Mouse (Mus musculus) thymus, adult 2 months (tissue): ENCODE results near the gene Olfr464. TPM values are rescaled to one million over a fixed set of nuclear protein-coding genes. Genes with fewer than 3 reads are reported as not detected.

Experiments
- DNase-seq: peaks from one replicate; pipeline ENCODE4 v3.0.0; 2021
- H3K27ac ChIP-seq: fragments of 200-500 bp; 2 replicates; pipeline ENCODE4 v1.5.1; 2012; ENCODE audit warnings: low read length, control low read depth; ENCODE audit not compliant: control insufficient read depth, insufficient read depth
- H3K27me3 ChIP-seq: fragments of 200-500 bp; 2 replicates; pipeline ENCODE4 v1.6.1; 2012; ENCODE audit warnings: mild to moderate bottlenecking, low read length, moderate library complexity, mixed read lengths; ENCODE audit not compliant: control insufficient read depth, insufficient read depth
- H3K36me3 ChIP-seq: fragments of 200-500 bp; 2 replicates; pipeline ENCODE4 v1.6.1; 2012; ENCODE audit warnings: mild to moderate bottlenecking, low read length, moderate library complexity; ENCODE audit not compliant: control insufficient read depth, insufficient read depth
- H3K4me1 ChIP-seq: fragments of 200-500 bp; replicated peaks from 2 replicates; pipeline ENCODE4 v1.6.1; 2012; ENCODE audit warnings: low read length; ENCODE audit not compliant: control insufficient read depth, insufficient read depth
- H3K4me3 ChIP-seq: fragments of 200-500 bp; 2 replicates; pipeline ENCODE4 v1.5.1; 2012; ENCODE audit warnings: mild to moderate bottlenecking, low read length, control low read depth, moderate library complexity; ENCODE audit not compliant: control insufficient read depth, insufficient read depth
- CTCF ChIP-seq: fragments of 200-500 bp; IDR thresholded peaks from 2 replicates; pipeline ENCODE4 v1.5.1; 2012; ENCODE audit warnings: mild to moderate bottlenecking, control low read depth, low read length, moderate library complexity, borderline replicate concordance; ENCODE audit not compliant: control insufficient read depth, poor library complexity, insufficient read depth; ENCODE audit errors: extremely low read depth
- POLR2A ChIP-seq: fragments of 200-500 bp; IDR thresholded peaks from 2 replicates; pipeline ENCODE4 v1.6.1; 2012; ENCODE audit warnings: mild to moderate bottlenecking, low read length, control low read depth, moderate library complexity; ENCODE audit not compliant: control insufficient read depth, poor library complexity, insufficient read depth; ENCODE audit errors: extremely low read depth
- WGBS: fragments of 180-500 bp; shearing (Covaris S2); methylation state at CpG from one replicate; pipeline ENCODE4 v1.1.7; 2018; 5-methylcytosine and 5-hydroxymethylcytosine counted together
- polyA plus RNA-seq: library from polyadenylated mRNA; depleted of rRNA; stranded (reverse); fragments of >200 nt; gene quantifications from 2 replicates; pipeline ENCODE4 v1.2.3, GENCODE M21; 2012

Olfr464 gene
- polyA plus RNA-seq, 1 experiment = 0.27 TPM

GRCm38 (mm10) chr11:87949990-87950389, 29.2 kb upstream of the Olfr464 start:
- Histone ChIP-seq H3K4me3 (no peak overlapping the region), H3K36me3 (no peaks in the 10 kb centered on the region), H3K4me1 (no peaks in the 10 kb centered on the region), H3K27me3 (no peaks in the 10 kb centered on the region), H3K27ac (no peak overlapping the region)
- peak; percentile 16 for DNase-seq
- no peak for TF ChIP-seq POLR2A
- TF ChIP-seq CTCF = no peak
- 0% methylated on average over 2 of the region's 2 CpGs for WGBS

GRCm38 (mm10) chr11:87935467-87935866, 14.7 kb upstream of the Olfr464 start:
- DNase-seq = no peak
- 54% methylated on average over 3 of the region's 3 CpGs for WGBS
- no peaks in the 10 kb centered on the region for H3K27me3 ChIP-seq
- no peak overlapping the region for H3K4me3 ChIP-seq
- TF ChIP-seq CTCF (no peak), POLR2A (no peak)
- no peaks in the 10 kb centered on the region for H3K36me3 ChIP-seq
- peak overlapping the region; percentile 62; the same call in 1 of the 2 replicates for H3K27ac ChIP-seq
- H3K4me1 ChIP-seq = peaks cover 8% of the 10 kb centered on the region

- TF ChIP-seq POLR2A = no peak
- TF ChIP-seq CTCF = no peak
- H3K36me3 ChIP-seq = no peaks in the 10 kb centered on the region
- 81% methylated on average over 2 of the region's 2 CpGs for WGBS
- no peak overlapping the region for H3K27ac ChIP-seq
- H3K4me1 ChIP-seq = peaks cover 8% of the 10 kb centered on the region
- peaks cover 2% of the 10 kb centered on the region; the same call in 1 of the 2 replicates for H3K27me3 ChIP-seq
- no peak for DNase-seq
- H3K4me3 ChIP-seq = no peak overlapping the region
Measured at GRCm38 (mm10) chr11:87933731-87934130, 13.0 kb upstream of the Olfr464 start.

- Histone ChIP-seq H3K4me1 (peaks cover 7% of the 10 kb centered on the region), H3K27me3 (peaks cover 2% of the 10 kb centered on the region; the same call in 1 of the 2 replicates), H3K27ac (no peak overlapping the region), H3K4me3 (no peak overlapping the region), H3K36me3 (no peaks in the 10 kb centered on the region)
- TF ChIP-seq POLR2A (no peak), CTCF (no peak)
- DNase-seq = no peak
- WGBS = 92% methylated on average over 2 of the region's 2 CpGs
Measured at GRCm38 (mm10) chr11:87930348-87930747, 9.6 kb upstream of the Olfr464 start.

- WGBS = 68% methylated on average over 2 of the region's 2 CpGs
- TF ChIP-seq CTCF = no peak
- no peak for TF ChIP-seq POLR2A
- no peak for DNase-seq
Measured at GRCm38 (mm10) chr11:87920301-87920700, 466 bp downstream of the Olfr464 start.

GRCm38 (mm10) chr11:87916005-87916404, 4.8 kb downstream of the Olfr464 start:
- Histone ChIP-seq H3K4me3 (no peak overlapping the region), H3K27ac (no peak overlapping the region), H3K4me1 (no peaks in the 10 kb centered on the region), H3K36me3 (no peaks in the 10 kb centered on the region), H3K27me3 (no peaks in the 10 kb centered on the region)
- TF ChIP-seq POLR2A (no peak), CTCF (no peak)
- 87% methylated on average over 1 of the region's 1 CpGs for WGBS
- DNase-seq = no peak

More at GRCm38 (mm10) chr11:87920301-87920700, 466 bp downstream of the Olfr464 start:
- H3K27ac ChIP-seq = no peak overlapping the region
- no peaks in the 10 kb centered on the region for H3K4me1 ChIP-seq
- no peak overlapping the region for H3K4me3 ChIP-seq
- no peaks in the 10 kb centered on the region for H3K27me3 ChIP-seq
- H3K36me3 ChIP-seq = no peaks in the 10 kb centered on the region

GRCm38 (mm10) chr11:87904331-87904730, 16.4 kb downstream of the Olfr464 start:
- TF ChIP-seq CTCF = no peak
- TF ChIP-seq POLR2A = no peak
- no peak overlapping the region for H3K4me3 ChIP-seq
- H3K36me3 ChIP-seq = no peaks in the 10 kb centered on the region
- H3K27me3 ChIP-seq = no peaks in the 10 kb centered on the region
- H3K4me1 ChIP-seq = no peaks in the 10 kb centered on the region
- H3K27ac ChIP-seq = no peak overlapping the region
- no peak for DNase-seq
- WGBS = 82% methylated on average over 3 of the region's 3 CpGs
